Mouse (Mus musculus) large intestine, adult 2 months (tissue): Measurements from ENCODE around the gene Rab29. TPM values are rescaled to one million over a fixed set of nuclear protein-coding genes. Genes with fewer than 3 reads are reported as not detected.
A peak's percentile ranks its signal among the peaks of the same experiment; 100 is the strongest.
"Not testable (repeated sequence)": the region's sequence is repeated elsewhere in the genome, so short reads cannot be mapped to it uniquely, and the experiment has no call there.

ENCODE experiments used
- DNase-seq: peaks from one replicate; pipeline ENCODE4 v3.0.0-alpha.2; 2012; ENCODE audit warnings: low read depth, low spot score
- WGBS: fragments of 180-500 bp; shearing (Covaris S2); methylation state at CpG from one replicate; pipeline ENCODE4 v1.1.7; 2018; 5-methylcytosine and 5-hydroxymethylcytosine counted together
- polyA plus RNA-seq: library from polyadenylated mRNA; depleted of rRNA; stranded (reverse); fragments of >200 nt; gene quantifications from 2 replicates; pipeline ENCODE4 v1.2.3, GENCODE M21; 2012

Gene Rab29
- polyA plus RNA-seq, 1 experiment, result 19.4 TPM

DNA sequence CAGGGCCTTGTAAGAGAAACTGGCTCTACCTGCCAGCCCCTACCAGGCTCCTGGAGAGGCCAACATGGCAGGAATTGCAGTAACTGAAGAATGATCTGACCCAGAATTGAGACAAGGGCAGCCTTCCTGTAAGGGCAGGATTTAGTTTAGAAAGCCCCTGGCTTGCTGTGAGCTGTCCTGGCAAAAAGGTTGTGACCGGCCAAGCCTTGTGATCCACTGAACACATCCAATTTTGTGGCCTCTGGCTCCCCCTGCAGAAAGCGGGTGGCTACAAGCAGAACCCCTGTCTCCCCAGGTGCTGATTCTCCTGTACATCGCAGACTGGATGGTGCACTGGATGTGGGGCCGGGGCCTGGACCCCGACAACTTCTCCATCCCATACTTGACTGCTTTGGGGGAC, 20.8 kb upstream of the Rab29 start:
- DNase-seq, result no peak
- 82% methylated on average over 5 of the region's 5 CpGs for WGBS

DNA sequence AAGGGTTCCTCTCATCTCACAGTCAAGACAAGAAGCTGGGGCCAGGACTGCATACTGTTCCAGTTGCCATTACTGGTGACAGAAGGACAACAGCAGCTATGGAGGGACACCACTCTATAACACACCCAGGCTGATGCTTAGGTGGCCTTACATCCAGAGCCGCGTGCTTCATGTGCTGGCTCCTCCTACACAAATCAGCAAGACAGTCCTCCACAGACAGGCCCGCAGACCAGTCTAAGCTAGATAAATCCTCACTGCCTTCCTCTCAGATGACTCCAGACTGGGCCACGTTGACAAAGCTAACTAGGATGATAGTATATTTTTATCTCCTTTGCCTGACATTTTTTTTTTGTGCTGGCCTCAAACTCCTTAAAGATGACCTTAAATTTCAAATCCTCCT, 5.2 kb upstream of the Rab29 start:
- no peak for DNase-seq
- 70% methylated on average over 4 of the region's 4 CpGs for WGBS

DNA sequence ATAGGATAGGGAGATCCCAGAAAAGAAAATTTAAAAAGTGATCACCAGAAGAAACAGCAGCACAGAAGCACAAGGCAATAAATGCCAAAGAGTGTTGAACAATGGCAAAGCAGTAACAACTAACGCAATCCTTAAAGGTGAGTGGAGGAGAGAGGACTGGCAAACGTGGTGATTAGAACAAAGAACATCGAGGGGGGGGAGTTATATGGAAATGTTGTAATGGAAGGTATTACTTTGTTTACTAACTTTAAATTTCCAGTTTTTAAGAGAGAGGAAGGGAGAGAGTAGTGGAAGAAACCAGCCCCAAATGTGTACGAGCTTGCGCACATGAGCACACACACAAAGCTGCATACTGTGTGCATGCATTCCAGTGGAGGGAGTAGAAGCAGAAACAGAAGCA, 1.4 kb upstream of the Rab29 start:
- DNase-seq, result no peak
- 73% methylated on average over 5 of the region's 5 CpGs for WGBS

DNA sequence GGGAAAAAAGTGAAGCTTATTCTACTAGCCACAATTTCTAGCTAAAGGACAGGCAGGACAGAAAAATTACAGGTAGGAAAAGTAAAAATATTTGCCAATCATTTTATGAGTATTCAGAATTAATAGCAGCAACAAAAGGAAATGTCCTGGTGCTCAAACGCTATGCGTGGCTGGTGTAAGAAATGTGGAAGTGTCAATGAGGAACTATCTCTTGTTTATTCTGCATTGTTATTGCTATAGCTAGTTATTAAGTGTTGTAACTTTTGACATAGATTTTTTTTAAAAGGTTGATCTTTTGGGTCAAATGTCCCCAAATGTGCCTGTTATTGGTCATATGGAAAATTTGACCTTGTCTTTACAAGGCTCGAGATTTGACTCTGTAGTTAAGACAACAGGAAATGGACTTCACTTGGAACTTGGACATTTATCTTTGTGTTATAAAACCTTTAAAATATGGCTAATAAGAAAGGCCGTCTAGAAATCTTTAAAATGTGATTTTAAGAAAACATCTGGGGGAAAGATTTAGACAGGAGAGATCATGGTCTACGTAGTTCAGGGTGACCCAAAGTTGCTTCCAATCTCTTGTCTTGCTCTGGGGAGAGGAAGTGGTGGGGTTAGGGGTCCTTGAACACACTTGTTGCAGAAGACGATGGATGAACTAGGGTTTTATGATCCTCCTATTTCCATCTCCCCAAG, 572 bp upstream of the Rab29 start:
- WGBS, result 67% methylated on average over 6 of the region's 6 CpGs
- no peak for DNase-seq

DNA sequence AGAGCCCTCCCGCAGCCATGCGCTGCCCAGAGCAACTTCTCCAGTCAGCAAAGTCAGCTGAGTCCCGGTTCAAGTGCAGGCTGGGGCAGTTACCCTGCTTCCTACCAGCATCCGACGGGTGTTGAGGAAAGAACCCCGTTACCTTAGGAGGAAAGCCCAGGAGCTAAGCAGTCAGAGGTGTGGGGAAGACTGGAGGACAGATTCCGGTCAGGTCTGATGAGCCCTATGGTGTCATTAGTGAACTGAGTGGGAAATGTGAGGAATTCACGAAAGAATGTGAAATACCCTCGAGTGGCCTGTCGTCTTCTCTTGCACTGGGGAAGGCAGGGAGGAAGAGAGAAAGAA, 894 bp downstream of the Rab29 start:
- WGBS, result 9% methylated on average over 10 of the region's 10 CpGs
- DNase-seq, result no peak

DNA sequence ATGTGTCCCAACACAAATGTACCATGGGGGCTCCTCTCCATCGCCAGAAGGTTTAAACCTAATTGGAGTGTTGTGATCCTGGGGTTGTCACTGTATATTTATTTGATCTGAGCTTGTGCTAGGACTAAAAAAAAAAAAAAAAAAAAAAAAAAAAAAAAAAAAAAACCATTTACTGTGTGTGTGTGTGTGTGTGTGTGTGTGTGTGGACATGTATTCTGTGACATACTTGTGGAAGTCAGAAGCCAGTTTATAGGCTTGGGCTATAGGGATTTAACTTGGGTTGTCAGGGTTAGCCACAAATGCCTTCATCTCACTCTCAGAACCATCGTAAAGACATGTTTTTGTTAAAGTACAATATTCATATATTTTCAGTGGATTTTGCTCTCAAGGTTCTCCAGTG, 2.5 kb downstream of the Rab29 start:
- no peak for DNase-seq
- 93% methylated on average over 2 of the region's 2 CpGs for WGBS

DNA sequence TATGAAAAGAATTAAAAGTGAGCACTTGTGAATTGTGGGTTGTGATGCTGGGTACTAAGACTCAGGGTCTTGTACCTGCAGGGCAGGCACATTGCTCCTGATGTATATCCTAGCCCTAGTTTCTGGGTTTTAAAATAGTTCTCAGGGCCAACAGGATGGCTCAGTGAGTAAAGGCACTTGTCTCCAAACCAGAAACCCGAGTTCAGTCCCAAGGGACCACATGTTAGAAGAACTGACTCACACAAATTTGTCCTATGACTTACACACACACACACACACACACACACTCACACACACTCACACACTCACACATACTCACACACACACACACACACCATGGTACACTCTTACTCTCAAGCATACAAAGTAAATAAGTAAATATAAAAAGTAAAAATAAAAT, 5.8 kb downstream of the Rab29 start:
- DNase-seq, result no peak
- WGBS, result 84% methylated on average over 1 of the region's 1 CpGs

DNA sequence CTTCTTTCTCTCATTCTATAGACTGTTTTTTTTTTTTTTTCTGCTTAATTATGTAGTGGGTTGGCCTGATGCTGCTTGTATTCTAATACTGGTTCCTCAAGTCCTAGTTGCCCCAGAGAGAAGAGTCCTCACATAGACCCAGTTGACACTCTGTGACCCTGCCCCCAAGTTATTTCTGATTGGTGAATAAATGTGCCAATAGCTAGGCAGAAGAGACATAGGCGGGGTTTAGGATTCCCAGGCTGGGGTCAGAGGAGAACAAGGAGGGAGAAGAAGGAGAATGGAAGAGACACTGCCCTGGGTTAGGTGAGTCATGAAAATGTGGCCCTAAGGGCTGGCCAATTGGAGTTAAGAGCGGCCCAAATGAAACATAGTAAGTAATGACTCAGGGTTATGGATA, 12.8 kb downstream of the Rab29 start:
- no peak for DNase-seq
- WGBS, result 80% methylated on average over 2 of the region's 2 CpGs

DNA sequence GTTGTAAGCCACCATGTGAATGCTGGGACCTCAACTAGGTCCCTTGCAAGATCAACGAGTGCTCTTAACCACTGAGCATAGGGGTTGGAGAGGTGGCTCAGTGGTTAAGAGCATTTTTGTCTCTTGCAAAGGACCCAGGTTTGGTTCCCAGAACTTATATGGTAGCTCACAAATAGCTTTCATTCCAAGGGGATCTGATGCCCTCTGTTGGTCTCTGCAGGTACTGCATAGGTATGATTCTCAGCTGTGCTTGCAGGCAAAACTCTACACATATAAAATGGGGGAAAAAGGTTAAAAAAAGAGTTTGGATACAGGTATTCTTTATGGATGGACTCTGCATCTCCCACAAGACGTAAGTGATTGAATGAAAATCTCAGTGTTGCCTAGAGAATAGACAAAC, 15.8 kb downstream of the Rab29 start:
- 61% methylated on average over 2 of the region's 2 CpGs for WGBS
- no peak for DNase-seq

DNA sequence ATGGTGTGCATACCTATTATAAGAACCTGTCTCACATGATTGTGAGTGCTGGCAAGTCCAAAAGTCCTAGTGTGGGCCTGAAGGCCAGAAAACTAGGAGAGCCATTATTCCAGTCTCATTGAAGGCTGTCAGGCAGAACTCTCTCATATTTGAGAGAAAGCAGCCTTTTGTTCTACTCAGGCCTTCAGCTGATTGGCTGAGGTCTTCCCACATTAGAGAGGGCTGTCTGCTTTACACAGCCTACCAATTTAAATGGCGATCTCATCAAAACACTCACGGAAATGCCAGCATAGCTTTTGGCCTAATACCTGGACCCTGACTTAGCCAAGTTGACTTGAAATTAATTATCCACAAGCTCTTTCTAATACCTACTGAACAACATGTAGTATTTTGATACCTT, 19.1 kb downstream of the Rab29 start:
- WGBS, result 88% methylated on average over 2 of the region's 2 CpGs
- no peak for DNase-seq

DNA sequence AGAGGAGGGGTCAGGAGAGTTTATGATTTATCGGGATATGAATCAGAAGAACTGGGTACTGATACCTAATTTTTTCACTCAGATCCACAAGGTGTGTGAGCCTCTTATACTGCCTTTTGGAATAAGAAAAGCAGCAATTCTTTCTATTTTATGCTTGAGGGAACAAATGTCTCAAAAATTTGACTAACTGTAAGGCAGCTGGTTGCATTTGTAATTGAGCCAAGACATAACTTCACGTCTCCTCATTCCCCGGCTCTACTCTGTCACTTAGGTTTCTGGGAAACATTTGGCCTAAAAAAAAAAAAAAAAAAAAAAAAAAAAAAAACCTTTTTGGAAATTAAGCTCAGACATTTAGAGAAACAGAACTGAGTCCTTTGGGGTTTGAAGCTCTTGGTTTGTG, 19.6 kb downstream of the Rab29 start:
- no peak for DNase-seq
- 75% methylated on average over 3 of the region's 3 CpGs for WGBS

DNA sequence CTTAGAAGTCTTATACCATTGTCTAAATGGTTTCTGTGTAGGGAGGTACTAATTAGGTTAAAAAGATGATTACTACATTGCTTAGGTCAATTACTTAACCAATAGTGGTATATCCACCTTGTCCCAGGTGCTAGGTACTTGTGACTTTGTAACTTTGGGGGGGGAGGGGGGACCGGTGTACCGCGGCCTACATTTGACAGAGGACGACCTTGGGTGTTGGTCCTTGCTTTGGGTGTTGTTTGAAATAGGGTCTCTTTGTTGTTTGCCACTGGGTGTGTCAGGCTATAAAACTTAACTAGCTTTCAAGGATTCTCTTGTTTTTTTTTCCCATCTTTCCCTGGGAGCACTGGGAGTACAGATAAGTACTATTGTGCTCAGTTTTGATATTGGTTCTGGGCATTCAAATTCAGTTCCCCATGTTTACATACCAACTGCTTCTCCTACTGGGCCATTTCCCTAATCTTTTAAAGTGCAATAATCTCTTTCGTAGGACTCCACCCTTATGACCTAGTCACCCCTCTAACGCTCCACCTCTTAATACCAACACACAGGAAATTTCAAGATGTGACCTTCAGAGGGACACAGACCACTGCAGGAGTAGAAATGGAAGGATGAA, 23.1 kb downstream of the Rab29 start:
- WGBS, result 25% methylated on average over 6 of the region's 6 CpGs
- DNase-seq, result no peak

DNA sequence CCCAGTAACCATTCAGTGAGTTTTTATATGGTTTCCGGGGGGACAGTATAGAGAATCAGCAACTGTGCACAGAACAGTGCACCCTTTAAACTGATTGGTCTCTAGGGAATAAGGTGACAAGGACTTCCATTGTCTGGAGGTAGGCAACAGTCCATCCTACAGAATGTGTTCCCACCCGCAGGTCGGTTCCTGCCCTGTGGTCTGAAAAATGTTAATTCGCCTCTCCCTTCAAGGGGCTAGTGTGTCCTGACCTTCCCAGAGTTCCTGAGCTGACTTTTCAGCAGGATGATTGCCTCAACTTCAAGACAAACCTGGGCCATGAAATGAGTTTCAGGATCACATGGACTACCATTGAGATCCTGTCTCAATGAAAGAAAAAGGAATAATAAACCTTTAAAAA, 24.4 kb downstream of the Rab29 start:
- WGBS, result 88% methylated on average over 4 of the region's 4 CpGs
- DNase-seq, result no peak

DNA sequence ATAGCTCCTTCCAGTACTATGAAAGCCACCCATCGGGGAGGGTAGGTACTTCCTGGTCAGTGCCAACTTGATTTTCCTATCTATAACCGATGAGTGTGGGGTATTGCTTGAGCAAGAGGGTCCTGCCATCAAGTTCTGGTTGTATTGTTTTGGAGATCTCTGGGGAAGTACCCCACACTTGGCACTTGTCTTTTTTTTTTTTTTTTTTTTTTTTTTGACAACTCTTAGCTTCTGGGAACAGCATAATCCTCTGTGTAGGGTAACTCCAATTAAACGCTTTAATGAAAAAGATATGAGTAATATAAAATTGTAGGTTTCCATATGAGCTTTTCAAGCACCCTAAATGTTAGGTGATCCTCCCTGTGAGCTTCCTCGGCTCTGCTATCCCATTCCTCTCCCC, 35.7 kb downstream of the Rab29 start:
- DNase-seq, result no peak
- WGBS, result 83% methylated on average over 4 of the region's 4 CpGs

DNA sequence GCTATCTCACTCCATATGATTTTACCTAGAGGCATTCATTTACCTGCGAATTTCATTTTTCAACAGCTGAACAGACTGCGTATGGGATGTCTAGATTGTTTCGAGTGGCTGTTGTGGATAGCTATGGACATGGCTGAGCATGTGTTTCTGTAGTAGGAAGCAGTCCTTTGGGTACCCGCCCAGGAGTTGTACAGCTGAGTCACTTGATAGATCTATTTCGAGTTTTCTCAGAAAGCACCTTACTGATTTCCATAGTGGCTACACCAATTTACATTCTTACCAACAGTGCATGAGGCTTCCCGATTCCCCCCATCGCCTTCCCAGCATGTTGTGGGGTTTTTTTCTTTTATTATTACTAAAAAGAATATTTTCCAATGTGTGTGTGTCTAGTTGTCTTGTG, 36.2 kb downstream of the Rab29 start:
- DNase-seq, result no peak
- 86% methylated on average over 7 of the region's 7 CpGs for WGBS

DNA sequence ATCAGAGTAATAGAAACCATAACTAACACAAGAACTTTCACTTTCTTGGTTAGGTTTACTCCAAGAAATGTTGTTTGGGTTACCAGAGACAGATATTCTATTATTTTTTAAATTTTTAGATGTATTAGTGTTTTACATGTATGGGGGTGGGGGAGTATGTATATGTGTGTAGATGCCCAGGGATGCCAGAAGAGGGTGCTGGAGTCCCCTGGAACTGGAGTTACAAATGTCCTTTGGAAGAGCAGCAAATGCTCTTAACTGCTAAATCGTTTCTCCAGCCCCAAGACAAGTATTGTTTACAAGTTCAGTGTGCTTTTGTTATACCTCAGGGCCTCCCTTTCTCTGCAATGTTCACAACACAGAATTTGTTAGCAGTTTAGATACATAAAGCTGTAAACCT, 38.5 kb downstream of the Rab29 start:
- 0% methylated on average over 1 of the region's 1 CpGs for WGBS
- no peak for DNase-seq

DNA sequence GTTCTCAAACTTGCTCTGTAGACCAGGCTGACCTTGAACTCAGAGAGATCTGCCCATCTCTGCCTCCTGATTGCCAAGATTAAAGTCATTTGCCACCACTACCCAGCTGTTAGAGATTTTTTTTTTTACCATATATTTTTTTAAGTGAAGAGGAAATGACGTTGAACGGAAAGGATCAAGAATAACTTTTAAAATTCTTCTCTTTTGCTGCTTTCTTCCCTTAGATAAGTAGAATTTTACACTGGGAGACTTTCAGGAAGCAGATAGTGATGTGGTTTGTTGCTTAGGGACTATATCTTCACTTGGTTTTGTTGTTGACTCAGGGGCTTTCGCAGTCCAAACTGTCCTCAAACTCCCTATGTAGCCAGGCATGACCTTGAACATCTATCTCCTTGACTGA, 41.4 kb downstream of the Rab29 start:
- DNase-seq, result no peak
- WGBS, result 88% methylated on average over 3 of the region's 3 CpGs

DNA sequence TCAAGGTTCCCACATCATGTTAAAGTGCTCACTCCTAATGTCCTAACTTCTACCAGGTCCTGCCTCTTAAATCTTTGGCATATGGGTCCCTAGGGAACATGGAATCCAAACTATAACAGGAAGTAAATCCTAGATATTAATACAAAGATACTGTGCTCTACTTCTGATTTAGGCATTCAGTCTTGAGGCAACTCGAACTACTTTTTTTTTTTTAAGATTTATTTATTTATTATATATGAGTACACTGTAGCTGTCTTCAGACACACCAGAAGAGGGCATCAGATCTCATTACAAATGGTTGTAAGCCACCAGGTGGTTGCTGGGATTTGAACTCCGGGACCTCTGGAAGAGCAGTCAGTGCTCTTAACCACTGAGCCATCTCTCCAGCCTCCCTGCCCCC, 42.2 kb downstream of the Rab29 start:
- DNase-seq, result not testable (repeated sequence)
- WGBS, result 96% methylated on average over 2 of the region's 2 CpGs

DNA sequence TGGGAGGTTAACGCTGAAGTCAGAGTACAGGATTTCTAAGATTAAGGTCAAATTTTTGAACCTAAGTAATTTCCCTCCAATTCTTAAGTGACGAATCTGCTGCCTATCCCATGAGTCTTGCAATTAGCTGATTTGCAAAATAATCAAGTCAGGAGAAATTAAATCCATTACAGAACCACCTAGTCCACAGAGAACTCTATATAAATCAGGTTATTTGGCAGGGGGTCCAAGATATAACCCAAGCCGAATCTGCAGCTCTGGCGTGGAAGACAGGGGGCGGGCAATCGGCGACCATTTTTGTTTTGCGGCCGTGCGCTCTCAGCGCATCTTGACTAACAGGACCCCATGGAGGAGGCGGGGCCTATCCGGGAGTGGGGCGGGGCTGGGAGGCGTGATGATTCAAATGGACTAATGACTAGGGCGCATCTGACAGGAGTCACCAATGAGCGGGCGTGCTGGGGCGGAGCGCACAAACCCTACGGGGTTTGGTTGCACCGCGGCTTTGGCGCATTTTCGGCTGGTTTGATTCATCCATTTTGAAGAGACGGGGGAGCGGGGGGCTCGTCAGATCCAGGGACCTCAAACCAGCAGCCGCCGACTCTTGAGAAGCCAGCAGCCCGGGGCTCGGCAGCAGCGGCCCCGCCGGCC, 43.1 kb downstream of the Rab29 start, which contains the start of gene Nucks1:
TSS of gene Nucks1 (plus strand) at position 534 of the 648 bp plus-strand sequence.
- peak; percentile 83 for DNase-seq
- WGBS, result under 1% methylated on average over 35 of the region's 35 CpGs

DNA sequence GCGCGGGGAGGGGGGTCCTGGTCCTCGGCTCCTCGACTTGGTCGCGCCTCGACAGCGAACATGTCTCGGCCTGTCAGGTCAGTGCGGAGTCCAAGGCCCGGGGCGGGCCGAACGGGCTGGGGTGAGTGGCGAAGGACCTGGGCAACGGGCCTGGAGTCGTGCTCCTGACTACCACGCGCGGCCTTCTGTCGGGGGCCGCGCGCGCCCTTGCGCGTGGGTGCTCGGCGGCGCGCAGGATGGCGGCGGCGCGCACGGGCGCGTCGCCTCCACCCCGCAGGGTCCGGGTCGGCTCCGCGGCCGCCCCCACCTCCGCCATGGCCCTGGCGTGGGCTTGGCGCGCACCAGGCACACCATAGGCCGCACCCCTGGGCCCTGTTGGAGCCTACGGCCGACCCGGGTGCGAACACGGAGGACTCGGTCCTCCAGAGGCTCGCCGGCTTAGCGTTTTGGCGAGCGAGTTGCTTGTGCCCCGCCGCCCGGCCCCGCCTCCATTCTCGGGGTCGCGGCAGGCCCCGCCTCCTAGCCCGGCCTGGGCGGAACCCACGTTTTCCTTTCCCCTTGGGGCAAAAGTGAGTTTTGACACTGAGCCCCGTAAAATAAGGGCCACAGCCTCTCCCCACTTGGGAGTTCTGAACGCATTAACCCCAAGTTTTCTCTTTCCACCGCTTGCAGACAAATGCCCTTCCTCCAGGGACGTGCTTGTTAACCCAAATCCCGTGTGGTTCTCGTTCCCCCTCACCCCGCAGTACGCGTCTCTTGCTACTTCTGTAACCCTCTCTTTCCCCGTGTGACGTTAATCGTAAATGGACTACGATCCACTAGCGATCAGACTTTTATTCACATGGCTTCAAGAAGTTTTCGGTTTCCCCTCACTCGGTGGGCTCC, 43.9 kb downstream of the Rab29 start:
- DNase-seq, result peak; percentile 40
- WGBS, result under 1% methylated on average over 77 of the region's 88 CpGs
